Mouse (Mus musculus) spleen, adult 2 months (tissue): ENCODE data around the gene Ift43.

Experiments
- CTCF ChIP-seq: fragments of 200-500 bp; IDR thresholded peaks from 2 replicates; pipeline ENCODE4 v1.5.1; 2011; ENCODE audit warnings: mild to moderate bottlenecking, inconsistent platforms; ENCODE audit not compliant: insufficient read depth, insufficient read length, insufficient replicate concordance; ENCODE audit errors: extremely low read depth
- POLR2A ChIP-seq: fragments of 200-500 bp; IDR thresholded peaks from 2 replicates; pipeline ENCODE4 v1.6.1; 2011; ENCODE audit warnings: low read depth, low read length, inconsistent platforms

GRCm38 (mm10) chr12:86203443-86204057, 121.2 kb downstream of the Ift43 start:
- no peak for TF ChIP-seq CTCF
- no peak for TF ChIP-seq POLR2A
